Mouse (Mus musculus) megakaryocyte progenitor cell, adult 5-6 weeks (primary cell): ENCODE measurements around the gene Odr4. TPM values are rescaled to one million over a fixed set of nuclear protein-coding genes. Genes with fewer than 3 reads are reported as not detected.

Experiments
- ATAC-seq: replicated peaks from 2 replicates; pipeline ENCODE4 v1.8.0; 2016; ENCODE audit warnings: mild to moderate bottlenecking, moderate TSS enrichment, inconsistent platforms; ENCODE audit not compliant: poor library complexity
- total RNA-seq, 2 experiments: library from RNA; stranded (forward) in 1 of 2; stranded (reverse) in 1 of 2; fragments of 157-497, 149-512 nt in 1 of 2; fragments of 200-1000 nt in 1 of 2; gene quantifications; 2 replicates each; pipeline versions ENCODE4 v1.2.3 to v1.2.4; 2015 to 2017

Odr4 gene
- total RNA-seq (2015) = 36.1 and 45.5 TPM in 2 replicates
- total RNA-seq (2017) = 93.9 and 107 TPM in 2 replicates

DNA sequence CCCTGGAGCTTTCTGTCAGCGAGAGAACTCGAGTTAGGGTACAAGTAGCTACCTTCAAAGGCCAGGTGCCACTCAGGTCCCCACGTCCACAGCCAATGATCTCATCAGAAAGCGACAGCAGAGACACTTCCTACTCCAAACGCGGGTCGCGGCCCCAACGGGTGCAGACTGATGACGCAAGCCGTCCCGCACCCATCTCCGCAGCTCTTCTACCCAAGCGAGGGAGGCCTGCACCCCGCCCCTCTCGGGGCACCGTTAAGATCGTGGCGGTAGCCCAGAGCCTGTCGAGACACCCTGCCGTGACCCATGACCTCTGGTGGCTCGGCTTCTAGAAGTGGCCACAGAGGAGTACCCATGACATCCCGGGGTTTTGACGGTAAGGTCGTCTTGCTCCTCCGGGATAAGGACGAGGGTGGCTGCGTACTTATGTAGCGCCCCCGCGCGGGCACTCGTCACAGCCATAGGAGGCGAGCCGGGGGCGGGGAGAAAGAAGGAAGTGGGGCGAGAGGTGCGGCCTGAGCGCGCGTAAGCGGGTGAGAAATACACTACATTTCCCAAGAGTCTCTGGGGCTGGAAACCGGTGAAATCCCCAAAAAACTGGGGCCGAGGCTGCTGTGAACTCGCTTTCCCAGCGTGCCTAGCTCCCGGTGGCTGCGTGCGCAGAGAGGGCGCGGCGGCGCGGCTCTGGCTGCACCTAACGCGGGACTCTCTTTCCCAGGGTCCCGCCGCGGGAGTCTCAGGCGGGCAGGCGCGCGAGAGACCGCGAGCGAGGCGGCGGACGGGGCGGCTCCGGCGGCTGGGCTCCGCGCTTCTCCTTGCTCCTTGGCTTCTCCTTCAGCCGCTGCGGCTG is at the start of gene Odr4, which contains the start of gene Tpr:
TSS of gene Odr4 (minus strand) at position 443 of the 850 bp plus-strand sequence.
TSS of gene Tpr (plus strand) at position 201 of the 850 bp plus-strand sequence.
- ATAC-seq = peak; percentile 82

GRCm38 (mm10) chr1:150441731-150442130 is 48.9 kb upstream of the Odr4 start:
- 0 out of 2 replicates have a peak, but pooled peaks have one; percentile 17 for ATAC-seq

GRCm38 (mm10) chr1:150438641-150439040 is 45.8 kb upstream of the Odr4 start:
- no peak for ATAC-seq

- ATAC-seq = 0 out of 2 replicates have a peak, but pooled peaks have one; percentile 26
Measured at GRCm38 (mm10) chr1:150426216-150426615, 33.3 kb upstream of the Odr4 start.

DNA sequence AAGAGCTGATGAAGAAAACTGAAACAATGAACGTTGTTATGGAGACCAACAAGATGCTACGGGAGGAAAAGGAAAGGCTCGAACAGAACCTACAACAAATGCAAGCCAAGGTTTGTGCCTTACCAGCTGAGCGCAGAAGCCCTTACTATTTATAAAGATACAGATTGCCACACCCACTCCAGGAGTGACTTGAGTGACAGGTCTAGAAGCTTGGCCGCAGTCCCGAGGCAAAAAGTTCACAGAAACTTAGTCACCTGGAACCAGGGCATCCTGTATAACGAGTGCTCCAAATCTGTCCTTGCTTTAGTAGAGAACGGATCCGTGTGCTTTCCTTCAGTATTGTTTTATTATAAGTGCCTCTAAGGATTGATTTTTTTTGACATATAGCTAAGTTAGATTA is 32.8 kb upstream of the Odr4 start:
- ATAC-seq = no peak

GRCm38 (mm10) chr1:150418426-150418825 is 25.5 kb upstream of the Odr4 start:
- no peak for ATAC-seq

GRCm38 (mm10) chr1:150416006-150416405 is 23.1 kb upstream of the Odr4 start:
- ATAC-seq = peak; percentile 50; the same call in 1 of the 2 replicates

- no peak for ATAC-seq
Measured at GRCm38 (mm10) chr1:150409996-150410395, 17.1 kb upstream of the Odr4 start.

DNA sequence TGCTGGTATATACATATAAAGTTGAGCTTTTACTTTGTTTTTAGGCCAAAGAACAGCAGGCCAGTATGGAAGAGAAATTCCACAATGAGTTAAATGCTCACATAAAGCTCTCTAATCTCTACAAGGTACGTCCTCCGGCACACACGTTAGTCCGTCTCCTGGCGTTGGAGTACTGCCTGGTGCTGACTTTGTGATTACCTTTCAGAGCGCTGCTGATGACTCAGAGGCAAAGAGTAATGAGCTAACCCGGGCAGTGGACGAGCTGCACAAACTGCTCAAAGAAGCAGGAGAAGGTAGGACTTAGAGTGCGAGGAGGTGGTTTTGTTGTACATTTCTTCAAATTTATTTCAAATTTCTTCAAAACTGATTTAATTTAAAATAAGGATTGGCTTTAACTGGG is 14.4 kb upstream of the Odr4 start:
- ATAC-seq = no peak

DNA sequence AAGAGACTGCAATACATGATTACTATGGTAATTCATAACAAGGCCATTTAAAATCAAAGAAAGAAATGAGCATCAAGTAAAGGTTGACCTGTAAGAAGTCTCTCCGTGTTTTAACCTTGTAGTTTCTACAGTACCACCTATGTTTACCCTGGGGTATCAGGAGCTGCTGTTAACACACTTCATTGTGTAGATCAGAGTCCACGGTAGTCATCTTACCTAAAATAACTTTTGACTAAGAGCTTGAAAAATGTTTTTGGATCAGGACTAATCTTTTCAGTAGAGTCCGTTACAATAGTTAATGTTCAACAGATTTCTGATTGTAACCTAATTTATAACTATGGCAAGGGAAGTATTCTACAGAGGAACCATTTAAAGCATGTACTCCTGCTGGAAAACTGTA is 11.7 kb upstream of the Odr4 start:
- no peak for ATAC-seq

GRCm38 (mm10) chr1:150403914-150404313 is 11.0 kb upstream of the Odr4 start:
- ATAC-seq = no peak

DNA sequence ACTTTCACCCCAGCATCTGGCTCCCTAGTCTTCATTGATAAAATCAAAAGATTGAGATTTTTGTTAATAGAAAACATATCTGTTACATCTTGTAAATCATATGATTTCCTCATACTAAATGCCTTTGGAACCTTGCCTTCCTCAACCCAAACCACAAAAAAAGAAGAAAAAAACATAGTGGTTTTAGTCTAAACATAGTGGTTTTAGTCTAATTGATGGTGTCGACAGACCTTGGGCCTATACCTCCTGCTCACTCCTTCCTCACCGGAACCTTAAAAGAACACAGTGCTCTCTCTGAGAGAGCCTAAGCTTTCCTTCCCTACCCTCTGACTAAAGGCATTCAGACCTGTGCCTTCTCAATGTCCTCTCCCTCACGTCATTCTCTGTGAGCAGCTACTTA is 3.1 kb upstream of the Odr4 start:
- no peak for ATAC-seq

DNA sequence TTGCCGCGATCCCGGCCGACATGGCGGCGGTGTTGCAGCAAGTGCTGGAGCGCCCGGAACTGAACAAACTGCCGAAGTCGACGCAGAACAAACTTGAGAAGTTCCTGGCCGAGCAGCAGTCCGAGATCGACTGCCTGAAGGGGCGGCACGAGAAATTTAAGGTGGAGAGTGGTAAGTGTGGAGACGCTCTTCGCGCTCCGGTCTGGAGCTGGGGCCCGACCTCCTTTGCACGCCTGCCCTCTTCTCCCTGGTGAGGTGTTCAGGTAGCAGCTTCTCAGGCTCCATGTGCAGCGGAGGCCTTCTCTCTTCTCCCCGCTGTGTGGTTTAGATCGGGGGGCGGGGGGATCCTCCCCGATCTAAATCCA is 590 bp upstream of the Odr4 start:
- ATAC-seq = peak; percentile 21

- ATAC-seq = peak; percentile 2
Measured at GRCm38 (mm10) chr1:150391931-150392637, 796 bp downstream of the Odr4 start.

DNA sequence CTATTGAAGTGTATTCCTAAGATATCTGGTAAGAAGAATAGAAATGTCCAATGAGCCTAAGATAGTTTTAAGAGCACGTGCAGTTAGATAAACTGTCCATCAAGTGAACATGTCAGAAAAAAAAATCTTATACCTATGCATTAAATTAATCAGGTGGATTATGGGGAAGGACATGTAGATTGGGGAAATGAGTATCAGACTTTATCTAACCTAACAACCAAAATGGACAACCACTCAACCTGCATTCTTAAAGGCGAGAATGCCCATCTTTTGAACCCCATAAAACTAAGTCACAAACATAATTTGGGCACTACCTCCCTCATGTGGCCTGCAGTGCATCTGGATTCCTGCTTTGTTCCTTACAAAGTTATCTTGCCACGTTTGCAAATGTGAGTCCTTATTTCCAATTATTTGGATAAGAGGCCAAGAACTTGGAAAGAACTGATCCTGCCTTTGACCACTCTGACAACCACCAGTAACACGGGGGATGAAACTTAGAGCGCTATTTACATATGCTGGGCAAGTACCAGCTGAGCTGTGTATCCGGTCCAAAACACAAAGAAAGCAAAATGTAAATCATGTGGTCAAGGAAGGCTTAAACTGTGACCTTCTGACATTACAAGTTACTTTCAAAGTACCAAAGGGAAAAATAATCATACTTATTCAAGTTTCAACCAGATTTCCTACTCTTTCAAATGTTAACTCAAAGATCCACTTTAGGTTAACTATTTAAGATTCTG is 3.3 kb downstream of the Odr4 start:
- no peak for ATAC-seq

- no peak for ATAC-seq
Measured at GRCm38 (mm10) chr1:150387572-150387971, 5.3 kb downstream of the Odr4 start.

DNA sequence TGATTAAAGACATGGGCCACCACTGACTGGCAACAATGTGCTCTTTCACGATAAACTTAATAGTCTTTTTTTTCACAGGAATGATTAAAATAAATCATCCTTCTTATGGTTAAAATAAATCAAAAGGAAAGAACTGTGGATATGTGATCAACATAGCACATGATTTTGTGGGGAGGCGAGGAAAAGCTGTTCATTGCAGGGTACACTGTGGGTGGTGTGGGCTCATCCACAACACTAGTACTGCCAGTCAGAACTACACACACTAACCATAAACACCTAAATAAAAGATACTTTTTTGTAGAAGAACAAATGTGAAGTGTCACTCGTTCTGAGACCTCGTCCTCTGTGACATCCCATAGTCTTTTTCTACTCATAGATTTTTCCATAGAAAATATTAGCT is 8.7 kb downstream of the Odr4 start:
- no peak for ATAC-seq

- ATAC-seq = no peak
Measured at GRCm38 (mm10) chr1:150374247-150374646, 18.6 kb downstream of the Odr4 start.

DNA sequence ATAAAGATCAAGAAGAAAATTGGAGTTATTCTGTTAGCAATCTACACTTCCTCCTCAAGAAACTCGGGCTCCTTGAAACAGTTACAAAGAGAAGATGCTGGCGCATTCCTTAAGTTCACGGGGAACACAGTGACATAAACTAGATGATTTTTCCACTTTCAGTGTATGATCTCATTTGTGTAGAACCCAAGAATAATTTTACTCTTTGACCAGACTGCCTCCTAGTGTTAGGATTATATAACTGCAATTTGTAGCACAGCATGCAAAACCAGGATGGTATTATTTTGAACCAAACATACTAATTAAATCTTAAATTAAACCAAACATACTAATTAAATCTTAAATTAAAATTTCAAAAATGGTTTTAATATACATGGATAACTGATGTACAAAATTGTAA is 20.0 kb downstream of the Odr4 start:
- ATAC-seq = peak; percentile 75

DNA sequence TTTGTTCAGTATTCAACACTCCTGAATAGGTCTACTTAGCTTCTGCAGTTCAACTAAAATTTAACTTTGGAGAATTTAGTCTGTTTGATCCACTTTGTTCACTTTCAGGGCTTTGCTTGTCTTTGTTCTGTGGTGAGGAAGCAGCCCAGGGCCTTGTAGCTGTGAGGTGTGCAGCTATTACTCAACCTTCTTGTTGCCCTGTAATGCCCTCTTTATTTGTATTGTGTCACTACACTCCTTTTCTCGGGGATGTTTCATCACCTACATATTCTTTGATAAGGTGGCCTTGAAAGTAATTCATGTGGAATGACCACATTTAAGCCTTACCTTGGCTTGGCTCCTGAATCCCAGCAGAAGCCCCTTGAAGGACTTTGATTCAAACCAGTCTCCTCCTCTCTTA is 32.0 kb downstream of the Odr4 start:
- no peak for ATAC-seq

DNA sequence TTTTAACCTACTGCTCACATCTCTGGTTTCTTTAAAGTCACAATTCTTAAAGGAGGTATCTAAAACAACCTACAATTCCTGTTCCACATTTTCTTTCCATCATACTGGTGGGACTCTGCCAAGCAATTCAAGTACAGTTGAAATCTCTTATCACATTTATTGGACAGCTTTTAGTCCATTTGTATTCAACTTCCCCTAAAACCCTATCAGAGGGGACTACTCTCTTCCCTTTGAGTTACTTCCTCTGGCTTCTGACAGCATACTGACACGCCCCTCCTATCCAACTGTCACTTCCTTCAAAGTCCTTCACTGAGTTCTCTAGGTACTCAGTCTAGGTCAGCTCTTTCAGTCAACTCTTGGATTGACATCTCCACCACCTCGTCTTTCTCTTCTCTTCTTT is 57.8 kb downstream of the Odr4 start:
- ATAC-seq = peak; percentile 76
